Mouse (Mus musculus): Measurements from ENCODE around the gene Tsen2.

The Tsen2 gene

DNA sequence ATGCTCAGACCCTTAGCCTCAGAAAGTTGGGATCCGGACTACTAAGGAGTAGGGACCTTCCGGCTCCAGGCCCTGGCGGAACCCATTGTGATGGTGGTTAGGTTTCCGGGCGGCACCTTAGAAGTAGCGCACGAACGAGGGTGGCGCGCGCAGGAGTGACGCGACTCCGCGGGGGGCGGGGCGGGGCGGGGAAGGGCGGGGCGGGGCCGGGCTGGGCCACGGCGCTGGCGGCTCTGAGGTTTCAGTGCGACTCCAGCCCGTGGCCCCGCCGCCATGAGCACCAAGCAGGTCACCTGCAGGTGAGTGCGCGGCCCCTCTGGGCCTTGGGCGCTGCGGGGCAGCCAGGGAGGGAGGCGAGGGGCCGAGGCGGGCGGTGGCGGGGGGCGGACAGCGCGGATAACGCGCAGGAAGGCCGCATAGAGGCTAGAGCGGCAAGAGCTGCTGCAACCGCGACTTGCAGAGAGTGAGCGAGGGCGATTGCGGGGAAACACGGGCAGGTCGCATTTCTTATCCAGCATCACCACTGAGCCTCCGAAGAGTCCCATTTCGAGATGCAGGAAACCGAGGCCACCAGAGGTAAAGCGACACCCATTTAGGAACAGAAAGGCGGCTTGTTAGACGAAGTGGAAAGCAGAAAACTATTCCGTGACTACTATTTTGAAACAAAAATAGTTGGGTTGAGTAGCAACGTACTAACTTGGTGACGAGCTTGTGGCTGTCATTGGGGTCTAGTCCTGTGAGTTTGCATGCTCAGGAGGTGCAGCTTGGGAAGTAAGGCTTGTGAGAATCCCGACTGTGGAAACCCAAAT lies 57.5 kb downstream of the Tsen2 start, which contains the start of gene Mkrn2:
Gene Mkrn2 (plus strand): TSS at position 188 of the 809 bp plus-strand sequence.
- DNase-seq: peak; percentile 72 to 88

DNA sequence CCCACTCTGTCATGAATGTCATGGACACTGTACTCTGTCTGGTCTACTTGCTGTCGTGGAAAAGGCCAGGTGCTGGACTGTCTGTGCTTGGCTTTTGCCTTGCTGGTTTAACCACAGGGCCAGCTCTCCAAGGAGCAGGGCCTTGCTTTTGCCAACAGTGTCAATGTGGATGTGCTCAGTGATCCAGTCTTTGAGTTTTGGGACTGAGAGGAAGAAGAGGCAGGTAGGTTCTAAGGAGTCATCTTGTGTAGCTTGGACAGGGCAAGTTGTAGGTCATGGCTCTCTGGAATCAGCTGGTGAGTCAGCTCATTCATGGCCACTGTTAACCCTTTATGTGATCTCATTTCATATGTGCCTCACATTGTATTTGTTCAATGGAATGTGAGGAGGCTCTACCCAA lies 62.0 kb downstream of the Tsen2 start:
- no peak for DNase-seq

DNA sequence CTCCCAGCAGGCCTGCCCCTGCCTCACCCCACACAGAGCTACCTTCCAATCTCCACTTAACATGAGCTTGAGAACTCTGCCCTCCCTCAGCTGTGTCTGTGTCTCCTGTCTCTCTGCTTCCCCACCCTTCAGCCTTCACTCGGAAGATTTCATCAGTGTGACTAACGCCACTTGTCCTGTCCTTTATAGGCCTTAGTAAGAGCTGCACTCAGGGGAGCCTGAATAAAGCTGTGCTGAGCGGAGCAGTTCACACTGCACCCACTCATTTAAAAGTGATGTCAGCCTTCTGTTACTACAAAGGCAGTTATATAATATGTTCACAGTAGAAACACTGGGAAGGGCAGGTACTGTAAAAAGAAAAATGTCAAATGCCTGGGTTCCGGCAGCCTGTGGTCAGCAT lies 63.0 kb downstream of the Tsen2 start:
- DNase-seq: peak in 1 of 2 experiments; percentile 39

DNA sequence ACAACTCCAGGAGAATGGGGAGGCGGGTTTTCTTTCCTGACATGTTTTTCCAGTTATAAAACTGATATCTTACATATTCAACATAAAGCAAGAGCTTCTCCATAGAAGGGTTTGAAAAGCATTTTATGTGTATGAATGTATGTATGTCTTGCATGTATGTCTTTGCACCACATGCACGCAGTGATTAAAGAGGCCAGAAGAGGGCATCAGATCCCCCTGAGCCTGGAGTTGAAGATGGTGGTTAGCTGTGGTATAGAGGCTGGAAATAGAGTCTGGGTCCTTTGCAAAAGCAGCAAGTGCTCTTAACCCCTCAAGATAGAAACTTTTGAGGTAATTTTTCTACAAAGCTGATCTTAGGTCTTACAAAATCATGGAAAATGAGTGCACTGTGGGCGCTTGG lies 64.7 kb downstream of the Tsen2 start:
- peak in 1 of 2 experiments; percentile 49 for DNase-seq

DNA sequence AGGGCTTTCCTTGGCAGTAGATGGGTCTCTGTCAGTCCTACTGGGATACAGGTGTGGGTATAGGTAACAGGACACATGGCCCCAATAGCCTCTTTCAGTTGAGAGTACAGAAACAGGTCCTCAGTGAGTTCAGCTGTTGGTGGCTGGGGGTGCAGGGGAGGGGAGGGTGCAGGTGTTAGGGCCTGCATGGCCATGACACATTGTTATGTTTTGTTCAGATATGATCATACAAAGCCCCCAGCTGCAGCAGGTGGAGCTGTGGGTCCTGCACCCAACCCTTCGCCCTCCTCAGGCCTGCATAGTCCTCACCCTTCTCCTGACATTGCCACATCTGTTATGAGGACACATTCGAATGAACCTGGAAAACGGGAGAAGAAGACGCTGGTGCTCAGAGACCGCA lies 65.8 kb downstream of the Tsen2 start:
- DNase-seq: no peak

DNA sequence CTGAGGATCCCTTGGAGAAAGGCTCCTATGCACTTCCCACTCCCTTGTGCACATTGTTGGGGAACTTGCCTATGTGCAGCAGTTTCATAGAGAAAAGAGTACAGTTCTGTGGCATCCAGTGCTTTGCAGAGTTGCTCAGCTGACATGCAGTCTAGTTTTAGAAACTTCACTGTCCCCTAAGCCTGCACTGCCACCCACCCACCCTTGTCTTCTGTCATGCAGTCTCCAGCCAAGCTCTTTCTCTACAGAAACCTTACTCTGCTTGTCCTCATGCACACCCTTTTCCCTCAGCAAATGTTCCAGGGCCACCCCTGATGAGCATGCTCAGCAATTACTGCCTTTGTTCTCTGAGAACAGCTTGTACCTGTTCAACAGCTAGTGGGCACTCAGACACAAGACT lies 69.3 kb downstream of the Tsen2 start:
- DNase-seq: no peak

DNA sequence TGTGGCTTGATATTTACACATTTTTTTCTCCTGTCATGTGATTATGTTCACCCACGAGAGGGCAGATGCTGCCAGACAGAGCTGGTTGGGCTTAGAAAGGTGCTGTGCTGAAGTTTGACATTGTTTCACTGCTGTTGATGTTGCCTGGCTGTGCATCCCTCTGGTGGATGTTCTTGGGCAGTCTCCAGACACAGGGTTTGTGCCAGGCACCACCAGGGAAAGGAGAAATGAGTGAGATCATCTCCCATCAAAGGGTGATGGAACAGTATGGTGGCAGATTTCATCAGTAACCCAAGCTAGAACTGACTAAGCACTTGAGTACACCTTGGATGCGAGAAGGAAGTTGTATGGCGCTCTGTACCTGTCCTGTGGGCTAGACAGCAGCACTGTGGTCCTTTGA lies 71.5 kb downstream of the Tsen2 start:
- DNase-seq: no peak

DNA sequence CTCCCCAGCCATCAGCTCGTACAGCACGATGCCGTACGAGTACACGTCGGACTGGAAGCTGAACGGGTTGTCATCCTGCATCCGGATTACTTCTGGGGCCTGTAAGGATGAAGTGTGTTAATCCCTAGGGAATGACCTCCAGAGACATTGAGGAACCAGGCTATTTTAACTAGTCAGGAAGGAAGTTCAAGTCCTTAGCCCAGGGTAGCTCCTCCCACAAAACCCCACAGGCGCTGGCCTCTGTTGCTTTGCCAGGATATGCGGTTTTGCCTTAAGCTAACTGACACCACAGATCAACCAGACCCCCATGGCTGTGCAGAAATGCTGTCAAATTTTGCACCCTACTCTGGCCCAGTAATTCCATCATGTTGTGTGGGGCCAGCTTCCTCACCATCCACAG lies 75.4 kb downstream of the Tsen2 start:
- DNase-seq: peak; percentile 57 to 65

DNA sequence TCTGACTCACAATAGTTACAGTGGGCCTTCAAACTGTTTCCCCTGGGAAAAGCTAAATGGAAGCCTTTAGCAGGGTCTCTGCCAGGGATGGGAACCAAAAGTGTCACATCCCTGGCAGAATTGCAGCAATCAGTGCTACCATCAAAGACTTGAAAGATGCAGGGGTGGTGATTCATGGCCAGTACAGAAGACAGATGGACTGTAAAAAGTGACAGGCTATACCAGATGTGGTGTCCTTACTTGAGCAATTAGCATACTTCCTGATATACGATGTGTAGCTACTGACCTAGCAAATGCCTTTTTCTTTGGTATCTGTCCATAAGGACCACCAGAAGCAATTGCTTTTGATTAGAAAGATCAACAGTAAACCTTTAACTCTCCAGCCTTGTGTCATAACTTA lies 76.5 kb downstream of the Tsen2 start:
- DNase-seq: no peak

DNA sequence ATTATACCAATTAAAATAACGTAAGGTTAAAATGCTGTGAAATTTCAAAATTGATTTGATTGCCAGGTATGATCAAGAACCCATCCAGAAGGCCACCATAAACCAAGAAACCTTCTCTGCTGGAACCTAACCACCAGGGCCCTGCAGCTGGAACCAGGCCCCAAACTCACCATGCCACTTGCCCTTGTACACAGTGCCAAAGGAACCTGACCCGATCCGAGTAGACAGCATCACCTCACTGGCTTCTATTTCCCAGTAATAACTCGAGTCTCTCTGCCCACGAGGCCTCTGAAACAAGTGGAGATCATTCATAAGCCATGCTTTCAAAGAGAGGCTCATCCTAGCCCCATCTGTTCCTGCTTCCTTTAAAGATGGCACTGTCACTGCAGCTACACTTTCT lies 81.7 kb downstream of the Tsen2 start:
- no peak for DNase-seq
